Mouse (Mus musculus) skeletal muscle tissue, adult 2 months (tissue): Measurements from ENCODE around the gene Ptprd.

Source experiments
- DNase-seq: peaks from one replicate; pipeline ENCODE4 v3.0.0-alpha.2; 2012; ENCODE audit warnings: low read depth, low spot score

The Ptprd gene

DNA sequence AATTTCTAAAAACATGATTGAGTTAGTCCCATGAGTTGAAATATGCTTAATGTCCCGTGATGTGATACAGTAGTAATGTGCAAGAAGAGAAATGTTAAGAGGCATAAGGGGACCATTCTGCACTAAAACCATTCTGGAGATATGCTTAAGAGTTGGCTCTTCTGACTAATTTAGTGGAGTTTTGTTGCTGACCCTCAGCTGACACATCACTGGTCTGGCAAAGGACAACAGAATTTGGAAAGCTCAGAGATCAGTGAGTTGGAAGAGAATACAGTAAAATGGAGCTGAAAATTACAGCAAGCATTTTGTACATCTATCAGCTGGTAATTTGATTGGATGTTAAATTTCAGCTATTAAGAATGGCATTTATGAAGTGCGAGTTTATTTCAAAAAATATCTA is 2248.8 kb downstream of the Ptprd start:
- DNase-seq: no peak

DNA sequence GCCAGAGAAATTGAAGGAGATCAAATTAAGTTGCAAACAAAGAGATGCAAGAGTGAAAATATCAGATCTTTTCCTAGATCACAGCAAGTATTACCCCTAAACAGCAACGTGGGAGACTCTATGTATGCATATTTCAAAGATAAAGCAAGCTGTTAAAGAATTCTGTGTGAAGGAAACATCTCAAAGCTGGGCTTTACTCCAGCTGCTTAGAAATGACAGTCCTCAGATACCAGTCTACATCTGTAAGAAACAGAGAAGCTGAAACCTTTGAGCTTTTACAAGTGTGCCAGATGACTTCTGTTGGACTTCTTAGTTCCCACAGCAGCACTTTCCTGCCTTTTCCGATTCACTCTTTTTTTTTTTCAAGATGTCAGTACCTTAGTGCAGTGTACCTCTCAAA is 2249.9 kb downstream of the Ptprd start:
- DNase-seq: no peak

DNA sequence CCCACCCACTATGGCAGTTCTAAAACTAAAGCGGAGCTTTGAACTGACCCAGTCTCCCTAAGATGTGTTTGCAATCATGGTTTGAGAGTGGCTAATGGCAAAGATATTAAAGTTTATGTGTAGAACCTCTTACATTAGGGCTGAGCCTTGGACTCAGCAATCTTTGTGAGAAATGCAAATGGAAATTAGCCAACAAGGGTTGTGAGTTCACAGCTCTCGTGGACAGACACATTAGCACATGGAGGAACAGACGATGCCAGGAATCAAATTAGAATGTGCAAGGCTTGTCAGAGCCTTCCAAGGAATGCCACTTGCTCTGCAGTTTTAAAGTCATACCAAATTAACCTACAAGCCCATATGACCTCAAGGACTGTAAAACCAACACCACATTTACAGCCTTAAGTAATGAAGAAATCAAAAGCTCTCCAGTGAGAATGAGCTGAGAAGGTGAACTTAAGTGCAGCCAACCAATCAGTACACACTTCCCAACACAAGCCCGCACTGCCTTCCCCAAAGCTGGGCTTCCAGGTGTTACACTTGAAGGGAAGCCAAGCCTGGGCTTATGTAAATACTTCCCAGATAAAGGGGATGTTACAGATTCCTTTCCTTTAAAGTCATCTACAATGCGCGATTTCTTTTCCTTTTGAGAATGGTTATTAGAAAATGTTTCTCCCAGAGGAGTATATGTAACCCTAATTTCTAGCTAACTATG is 2258.3 kb downstream of the Ptprd start:
- no peak for DNase-seq

DNA sequence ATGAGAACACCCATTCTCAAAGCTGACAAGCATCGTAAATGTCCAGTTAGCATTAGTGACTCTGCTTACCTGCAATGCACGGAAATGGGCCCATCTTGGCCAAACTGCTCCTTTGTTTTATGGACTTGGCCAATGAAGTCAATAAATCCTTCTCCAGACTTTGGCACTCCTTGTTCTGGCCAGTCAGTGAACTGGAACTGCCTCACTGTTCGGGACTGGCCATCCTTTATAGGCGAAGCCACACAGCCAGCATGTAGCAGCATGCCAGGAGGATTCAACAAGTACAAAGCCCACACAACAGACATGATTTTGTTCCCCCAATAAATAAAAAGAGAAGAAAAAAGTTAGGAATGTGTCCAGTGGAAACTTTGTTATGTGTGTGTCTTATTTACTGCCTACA is 2261.2 kb downstream of the Ptprd start:
- peak; percentile 4 for DNase-seq

DNA sequence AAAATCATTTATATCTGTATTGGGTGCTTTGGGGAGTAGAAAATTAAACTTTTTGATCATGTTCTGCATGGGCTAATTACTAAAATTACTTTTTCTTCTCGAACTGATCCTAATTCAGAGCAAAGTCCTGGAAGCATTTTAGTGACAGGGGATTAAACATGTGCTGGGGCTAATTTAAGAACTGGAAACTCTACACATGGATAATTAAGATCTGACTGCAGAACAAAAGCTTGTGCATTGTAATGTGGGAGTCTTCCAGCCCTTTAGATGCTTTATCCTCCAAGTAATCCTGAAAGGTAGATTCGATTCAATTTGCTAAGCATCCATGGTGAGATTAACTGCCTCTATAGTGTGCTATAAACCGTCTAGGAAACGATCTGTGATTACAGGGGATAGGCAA is 2316.9 kb downstream of the Ptprd start:
- no peak for DNase-seq
